Mouse (Mus musculus): Measurements from ENCODE around the gene Ccn2. TPM values are rescaled to one million over a fixed set of nuclear protein-coding genes. Genes with fewer than 3 reads are reported as not detected.
"Not testable (repeated sequence)": the region's sequence is repeated elsewhere in the genome, so short reads cannot be mapped to it uniquely, and the experiment has no call there.

The Ccn2 gene
- polyA plus RNA-seq, 1 experiment: 8.6 TPM

DNA sequence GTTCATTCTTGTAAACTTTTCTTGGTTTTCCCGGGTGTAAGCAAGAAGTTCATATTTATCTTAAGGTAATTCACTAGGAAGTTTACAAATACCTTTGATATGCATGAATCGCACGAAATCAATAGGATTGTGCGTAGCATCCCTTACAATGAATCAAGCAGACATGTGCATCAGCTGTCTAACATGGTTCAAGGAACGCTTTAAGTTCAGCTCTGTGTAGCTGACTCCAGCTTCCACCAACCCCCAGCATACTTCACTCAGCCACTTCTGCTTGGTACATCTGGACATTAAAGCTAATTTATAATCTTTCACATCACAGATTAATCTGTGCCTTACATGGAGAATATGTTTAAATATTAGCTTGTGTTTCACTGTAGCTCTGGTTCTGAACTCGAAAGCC is 3.5 kb downstream of the Ccn2 start:
- Histone ChIP-seq H3K4me3 (ENCODE audit: insufficient read depth, low read length) (no peak overlapping the region), H3K4me1 (ENCODE audit: control insufficient read depth, insufficient read depth, low read length) (no peaks in the 10 kb centered on the region), H3K27ac (ENCODE audit: insufficient read depth, low read depth, low read length) (no peak overlapping the region)
- TF ChIP-seq POLR2A (IDR thresholded peaks at IDR 0.05; ENCODE audit: borderline replicate concordance, low read depth, low read length) (no peak), CTCF (IDR thresholded peaks at IDR 0.05; ENCODE audit: low read depth, low read length) (no peak)

DNA sequence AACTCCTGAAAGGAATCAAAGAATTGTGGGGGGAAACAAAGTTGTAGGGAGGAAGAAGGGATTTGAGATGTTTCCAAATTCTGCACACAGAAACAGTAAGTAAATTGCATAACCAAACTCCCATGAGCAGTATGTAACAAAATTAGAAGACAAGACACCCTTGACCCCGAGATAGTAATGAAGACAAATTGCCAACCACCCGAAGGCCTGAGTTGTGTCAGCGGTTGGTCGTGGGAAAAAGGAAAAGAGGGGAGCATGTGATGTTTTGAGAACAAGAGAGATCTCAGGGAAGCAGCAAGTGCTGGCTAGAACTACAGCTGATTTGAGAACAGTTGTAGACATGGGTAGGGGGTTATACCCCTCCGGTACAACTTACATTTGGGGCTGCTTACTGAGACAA is 4.6 kb downstream of the Ccn2 start:
- no peaks in the 10 kb centered on the region for H3K4me1 ChIP-seq (ENCODE audit: control insufficient read depth, insufficient read depth, low read length)
- TF ChIP-seq CTCF (IDR thresholded peaks at IDR 0.05; ENCODE audit: low read depth, low read length) (no peak), POLR2A (IDR thresholded peaks at IDR 0.05; ENCODE audit: borderline replicate concordance, low read depth, low read length) (no peak)

DNA sequence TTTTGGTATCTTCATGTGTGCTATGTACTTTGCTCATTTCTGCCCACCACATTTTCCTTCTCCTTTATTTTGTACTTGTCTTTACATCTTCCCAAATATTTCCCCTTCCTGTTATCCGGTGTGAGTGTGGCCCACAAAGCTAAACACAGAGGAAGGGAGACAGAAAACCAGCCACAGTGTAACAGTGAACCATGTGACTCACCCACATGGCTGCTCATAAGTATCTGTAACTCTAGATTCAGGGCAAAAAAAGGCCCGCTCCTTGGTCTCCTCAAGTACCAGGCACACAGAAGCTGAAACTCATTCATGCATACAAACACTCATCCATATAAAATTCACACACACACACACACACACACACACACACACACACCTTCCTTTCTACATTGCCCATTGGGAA is 7.8 kb downstream of the Ccn2 start:
- H3K4me1 ChIP-seq (ENCODE audit: control insufficient read depth, insufficient read depth, low read length): no peaks in the 10 kb centered on the region
- no peak overlapping the region for H3K4me3 ChIP-seq (ENCODE audit: insufficient read depth, low read length)
- no peak overlapping the region for H3K27ac ChIP-seq (ENCODE audit: insufficient read depth, low read depth, low read length)
- TF ChIP-seq CTCF (IDR thresholded peaks at IDR 0.05; ENCODE audit: low read depth, low read length): no peak
- TF ChIP-seq POLR2A (IDR thresholded peaks at IDR 0.05; ENCODE audit: borderline replicate concordance, low read depth, low read length): no peak

More for the DNA sequence above, 4.6 kb downstream of the Ccn2 start:
- H3K27ac ChIP-seq (ENCODE audit: insufficient read depth, low read depth, low read length): no peak overlapping the region
- H3K4me3 ChIP-seq (ENCODE audit: insufficient read depth, low read length): no peak overlapping the region

DNA sequence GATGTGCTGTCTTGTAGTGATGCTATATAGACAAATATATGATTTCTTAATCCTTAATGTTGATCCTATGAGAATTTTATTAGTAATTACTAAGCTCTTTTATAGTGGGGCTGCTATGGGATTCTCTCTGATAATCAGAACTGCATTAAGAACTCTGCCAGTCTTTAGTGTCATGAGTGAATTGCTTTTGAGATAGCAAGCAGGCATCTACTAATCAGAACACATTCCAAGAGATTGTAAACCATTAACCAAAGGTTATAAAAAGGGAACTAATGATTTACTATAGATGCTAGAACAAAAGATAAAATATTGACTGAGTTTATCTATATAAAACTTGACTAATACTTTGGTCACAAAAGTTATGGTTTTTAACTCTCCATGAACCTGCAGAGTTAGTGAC is 8.5 kb downstream of the Ccn2 start:
- no peak for TF ChIP-seq POLR2A (IDR thresholded peaks at IDR 0.05; ENCODE audit: borderline replicate concordance, low read depth, low read length)
- TF ChIP-seq CTCF (IDR thresholded peaks at IDR 0.05; ENCODE audit: low read depth, low read length): no peak
- H3K27ac ChIP-seq (ENCODE audit: insufficient read depth, low read depth, low read length): no peak overlapping the region
- no peaks in the 10 kb centered on the region for H3K4me1 ChIP-seq (ENCODE audit: control insufficient read depth, insufficient read depth, low read length)
- no peak overlapping the region for H3K4me3 ChIP-seq (ENCODE audit: insufficient read depth, low read length)

DNA sequence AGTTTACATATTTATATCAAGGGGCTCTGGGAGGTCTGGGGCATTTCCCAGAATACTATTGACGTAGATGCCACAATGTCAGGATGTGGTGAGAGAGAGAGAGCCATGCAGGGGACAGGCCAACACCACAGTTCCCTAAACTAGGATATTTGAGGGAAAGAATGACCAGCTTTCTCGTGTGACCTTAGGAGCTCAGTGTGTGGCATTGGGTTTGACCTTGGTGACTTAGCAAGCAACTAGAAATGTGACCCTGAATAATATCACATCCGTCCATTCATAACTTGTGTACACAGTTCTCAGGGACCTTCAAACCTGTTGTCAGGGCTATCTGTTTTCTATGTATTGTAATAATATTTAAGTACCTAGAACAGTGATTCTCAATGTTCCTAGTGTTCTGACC is 13.9 kb downstream of the Ccn2 start:
- Histone ChIP-seq H3K4me3 (ENCODE audit: insufficient read depth, low read length) (no peak overlapping the region), H3K27ac (ENCODE audit: insufficient read depth, low read depth, low read length) (no peak overlapping the region), H3K4me1 (ENCODE audit: control insufficient read depth, insufficient read depth, low read length) (no peaks in the 10 kb centered on the region)
- TF ChIP-seq POLR2A (IDR thresholded peaks at IDR 0.05; ENCODE audit: borderline replicate concordance, low read depth, low read length) (no peak), CTCF (IDR thresholded peaks at IDR 0.05; ENCODE audit: low read depth, low read length) (no peak)

DNA sequence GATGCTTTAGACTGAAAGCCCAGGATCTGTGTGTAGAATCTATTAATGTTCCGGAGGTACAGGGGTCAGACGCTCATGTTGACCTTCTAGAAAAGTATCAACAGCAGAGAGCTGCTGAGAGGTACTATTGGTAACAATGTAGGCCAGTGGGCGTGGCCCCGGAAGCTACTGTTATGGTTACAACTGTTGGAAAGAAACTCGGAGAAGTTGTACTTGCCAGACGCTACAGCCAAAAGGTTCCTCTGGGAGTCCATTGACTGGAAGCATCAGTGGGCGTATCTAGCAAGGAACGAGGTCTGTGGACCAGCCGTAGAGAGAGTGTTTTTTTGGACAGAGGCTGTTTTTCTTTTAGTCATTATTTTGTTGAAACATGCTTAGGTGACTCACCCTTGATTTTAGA is 14.5 kb downstream of the Ccn2 start:
- TF ChIP-seq CTCF (IDR thresholded peaks at IDR 0.05; ENCODE audit: low read depth, low read length) (no peak), POLR2A (IDR thresholded peaks at IDR 0.05; ENCODE audit: borderline replicate concordance, low read depth, low read length) (no peak)
- H3K27ac ChIP-seq (ENCODE audit: insufficient read depth, low read depth, low read length): no peak overlapping the region
- no peak overlapping the region for H3K4me3 ChIP-seq (ENCODE audit: insufficient read depth, low read length)
- no peaks in the 10 kb centered on the region for H3K4me1 ChIP-seq (ENCODE audit: control insufficient read depth, insufficient read depth, low read length)

DNA sequence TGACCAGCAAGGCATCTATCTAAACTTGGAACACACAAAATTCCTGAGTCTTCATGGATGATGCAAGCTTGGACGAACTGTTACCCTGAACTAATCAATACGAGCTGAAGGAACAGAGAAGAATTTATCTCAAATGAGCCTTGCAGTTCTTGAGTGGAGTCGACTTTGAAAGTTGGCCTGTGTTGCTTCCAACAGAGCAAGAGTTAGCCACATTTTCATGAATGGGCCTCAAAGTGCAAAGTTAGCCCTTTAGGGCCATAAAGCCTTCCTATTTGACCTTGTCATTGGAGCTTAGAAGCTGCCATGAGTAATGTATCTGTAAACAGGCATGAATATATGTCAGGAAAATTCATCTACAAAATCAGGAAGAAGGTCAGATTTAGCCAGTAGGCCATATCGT is 19.5 kb downstream of the Ccn2 start:
- H3K4me3 ChIP-seq (ENCODE audit: insufficient read depth, low read length): no peak overlapping the region
- H3K27ac ChIP-seq (ENCODE audit: insufficient read depth, low read depth, low read length): no peak overlapping the region
- TF ChIP-seq CTCF (IDR thresholded peaks at IDR 0.05; ENCODE audit: low read depth, low read length): no peak
- TF ChIP-seq POLR2A (IDR thresholded peaks at IDR 0.05; ENCODE audit: borderline replicate concordance, low read depth, low read length): no peak
- no peaks in the 10 kb centered on the region for H3K4me1 ChIP-seq (ENCODE audit: control insufficient read depth, insufficient read depth, low read length)

DNA sequence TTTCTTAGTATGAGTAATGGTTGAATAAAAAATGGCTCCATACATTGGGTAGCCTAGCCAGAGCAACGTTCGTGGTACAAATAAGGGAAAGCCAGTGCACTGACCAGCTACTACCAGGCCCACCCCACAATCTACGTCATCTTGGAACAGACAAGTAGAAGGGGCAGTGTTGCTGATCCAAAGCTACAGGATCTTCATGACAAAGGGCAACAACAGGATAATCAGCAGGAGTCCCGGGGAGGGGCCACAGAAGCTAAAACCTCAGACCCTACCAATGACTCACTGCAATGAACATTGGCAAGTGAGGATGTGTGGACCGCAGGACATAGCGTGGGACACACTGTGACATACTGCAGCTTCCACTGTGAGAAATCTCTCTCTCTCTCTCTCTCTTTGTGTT is 20.6 kb downstream of the Ccn2 start:
- Histone ChIP-seq H3K4me1 (ENCODE audit: control insufficient read depth, insufficient read depth, low read length) (no peaks in the 10 kb centered on the region), H3K27ac (ENCODE audit: insufficient read depth, low read depth, low read length) (no peak overlapping the region), H3K4me3 (ENCODE audit: insufficient read depth, low read length) (no peak overlapping the region)
- TF ChIP-seq POLR2A (IDR thresholded peaks at IDR 0.05; ENCODE audit: borderline replicate concordance, low read depth, low read length) (no peak), CTCF (IDR thresholded peaks at IDR 0.05; ENCODE audit: low read depth, low read length) (no peak)

DNA sequence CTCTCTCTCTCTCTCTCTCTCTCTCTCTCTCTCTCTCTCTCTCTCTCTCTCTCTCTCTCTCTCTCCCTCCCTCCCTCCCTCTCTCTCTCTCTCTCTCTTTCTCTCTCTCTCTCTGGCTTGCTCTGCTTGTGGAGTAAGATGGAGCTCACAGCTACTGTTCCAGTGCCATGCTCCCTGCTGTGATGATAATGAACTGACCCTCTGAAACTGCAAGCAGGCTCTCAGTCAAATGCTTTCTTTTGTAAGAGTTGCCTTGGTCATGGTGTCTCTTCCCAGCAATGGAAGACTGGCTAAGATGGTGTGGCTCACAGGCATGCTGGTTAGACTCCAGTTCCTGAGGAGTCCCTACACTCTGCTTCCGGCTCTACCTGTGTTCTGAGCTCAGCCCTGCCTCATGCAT is 21.3 kb downstream of the Ccn2 start:
- H3K4me3 ChIP-seq (ENCODE audit: insufficient read depth, low read length); H3K4me1 ChIP-seq (ENCODE audit: control insufficient read depth, insufficient read depth, low read length); H3K27ac ChIP-seq (ENCODE audit: insufficient read depth, low read depth, low read length): not testable (repeated sequence)

DNA sequence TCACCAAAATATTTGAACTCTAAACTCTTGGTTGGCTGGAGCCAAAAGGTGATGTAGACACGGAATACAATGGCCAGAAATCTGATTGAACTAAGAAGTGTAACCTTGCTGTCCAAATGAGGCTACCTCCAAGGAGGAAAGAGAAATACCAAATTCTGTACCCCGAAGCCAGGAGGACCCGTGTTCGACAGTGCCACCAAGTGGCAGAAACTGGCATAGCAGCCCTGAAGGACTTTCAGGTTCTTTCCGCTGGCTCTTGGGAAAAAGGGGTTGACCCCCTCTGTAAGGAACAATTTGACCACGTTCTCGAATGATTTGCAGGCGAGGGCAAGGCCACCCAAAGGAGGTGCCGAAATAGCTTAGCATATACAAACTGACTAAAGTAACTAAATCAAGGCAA is 26.3 kb downstream of the Ccn2 start:
- no peak overlapping the region for H3K4me3 ChIP-seq (ENCODE audit: insufficient read depth, low read length)
- no peaks in the 10 kb centered on the region for H3K4me1 ChIP-seq (ENCODE audit: control insufficient read depth, insufficient read depth, low read length)
- TF ChIP-seq CTCF (IDR thresholded peaks at IDR 0.05; ENCODE audit: low read depth, low read length): peak; percentile 84
- no peak for TF ChIP-seq POLR2A (IDR thresholded peaks at IDR 0.05; ENCODE audit: borderline replicate concordance, low read depth, low read length)
- no peak overlapping the region for H3K27ac ChIP-seq (ENCODE audit: insufficient read depth, low read depth, low read length)

DNA sequence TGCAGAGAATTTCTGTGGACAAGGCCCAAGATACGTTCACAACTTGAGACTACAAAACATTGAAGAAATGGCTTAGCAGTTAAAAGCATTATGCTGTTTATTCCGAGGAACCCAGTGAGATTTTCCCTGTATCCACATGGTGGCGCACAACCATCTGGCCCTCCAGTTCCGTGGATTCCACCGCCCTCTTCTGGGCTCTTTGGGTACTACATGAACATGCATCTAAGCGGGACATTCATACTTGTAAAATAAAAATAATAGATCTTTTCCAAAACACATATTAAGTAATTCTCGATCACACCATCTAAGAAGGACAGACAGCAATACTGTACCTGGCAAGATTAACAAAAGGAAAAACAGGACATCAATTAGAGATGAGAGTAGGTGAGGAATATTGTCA is 27.3 kb downstream of the Ccn2 start:
- Histone ChIP-seq H3K4me3 (ENCODE audit: insufficient read depth, low read length) (no peak overlapping the region), H3K4me1 (ENCODE audit: control insufficient read depth, insufficient read depth, low read length) (no peaks in the 10 kb centered on the region), H3K27ac (ENCODE audit: insufficient read depth, low read depth, low read length) (no peak overlapping the region)
- TF ChIP-seq CTCF (IDR thresholded peaks at IDR 0.05; ENCODE audit: low read depth, low read length): peak; percentile 100
- no peak for TF ChIP-seq POLR2A (IDR thresholded peaks at IDR 0.05; ENCODE audit: borderline replicate concordance, low read depth, low read length)
